Mouse (Mus musculus) midbrain, embryonic 14.5 days (tissue): ENCODE measurements around the gene Rnaseh2b. TPM values are rescaled to one million over a fixed set of nuclear protein-coding genes. Genes with fewer than 3 reads are reported as not detected.

Source experiments
- ATAC-seq: fragments of 200-750 bp; cut with Nextera tagmentation; 2 replicates; pipeline ENCODE4 v1.8.0; 2017; ENCODE audit warnings: moderate number of reproducible peaks, moderate library complexity; ENCODE audit not compliant: low FRiP score, low TSS enrichment
- DNase-seq: peaks from one replicate; pipeline ENCODE4 v3.0.0-alpha.2; 2015
- H3K27ac ChIP-seq: fragments of 300-500 bp; sonication (generic); replicated peaks from 2 replicates; pipeline ENCODE4 v1.5.1; 2014; ENCODE audit warnings: mild to moderate bottlenecking, low read depth, low read length, moderate library complexity
- H3K27me3 ChIP-seq: fragments of 300-500 bp; sonication (generic); 2 replicates; pipeline ENCODE4 v1.6.1; 2014; ENCODE audit warnings: low read length, control low read depth, mixed read lengths; ENCODE audit not compliant: control insufficient read depth, insufficient read depth
- H3K36me3 ChIP-seq: fragments of 300-500 bp; sonication (generic); 2 replicates; pipeline ENCODE4 v1.6.1; 2014; ENCODE audit warnings: low read length, control low read depth; ENCODE audit not compliant: control insufficient read depth, insufficient read depth
- H3K4me1 ChIP-seq: fragments of 300-500 bp; sonication (generic); 2 replicates; pipeline ENCODE4 v1.6.1; 2014; ENCODE audit warnings: mild to moderate bottlenecking, antibody characterized with exemption, low read length, control low read depth; ENCODE audit not compliant: control insufficient read depth, insufficient read depth
- H3K4me2 ChIP-seq: fragments of 300-500 bp; sonication (generic); 2 replicates; pipeline ENCODE4 v1.6.1; 2014; ENCODE audit warnings: mild to moderate bottlenecking, low read length, moderate library complexity
- H3K4me3 ChIP-seq: fragments of 300-500 bp; sonication (generic); replicated peaks from 2 replicates; pipeline ENCODE4 v1.5.1; 2014; ENCODE audit warnings: low read depth, low read length
- H3K9ac ChIP-seq: fragments of 300-500 bp; sonication (generic); replicated peaks from 2 replicates; pipeline ENCODE4 v1.6.1; 2014; ENCODE audit warnings: mild to moderate bottlenecking, low read length, moderate library complexity
- H3K9me3 ChIP-seq: fragments of 300-500 bp; sonication (generic); 2 replicates; pipeline ENCODE4 v1.6.1; 2016; ENCODE audit warnings: low read length, control low read depth, mixed read lengths; ENCODE audit not compliant: control insufficient read depth
- WGBS: fragments of 180-500 bp; shearing (Covaris S2); extraction: QIAGEN DNeasy Blood & Tissue Kit; methylation state at CpG from one replicate; pipeline ENCODE4 v1.1.7; 2014; 5-methylcytosine and 5-hydroxymethylcytosine counted together
- polyA plus RNA-seq: library from polyadenylated mRNA; unstranded; fragments of >200 nt; fragmentation: Nextera tagmentation; extraction: Ambion mirVana; gene quantifications from 2 replicates; pipeline ENCODE4 v1.2.1, GENCODE M21; 2014

Rnaseh2b gene
- polyA plus RNA-seq, 1 experiment from 2014 or later, result 38.5 TPM

GRCm38 (mm10) chr14:62327171-62327570 is 34.8 kb downstream of the Rnaseh2b start:
- Histone ChIP-seq H3K4me3 (no peak overlapping the region), H3K27me3 (no peaks in the 10 kb centered on the region), H3K4me1 (peaks cover 4% of the 10 kb centered on the region; the same call in 1 of the 2 replicates), H3K9me3 (no peaks in the 10 kb centered on the region), H3K27ac (no peak overlapping the region), H3K9ac (no peak overlapping the region), H3K36me3 (no peaks in the 10 kb centered on the region), H3K4me2 (no peak overlapping the region)
- ATAC-seq (no peak), DNase-seq (no peak)
- WGBS, result 13% methylated on average over 2 of the region's 2 CpGs

GRCm38 (mm10) chr14:62328606-62329005 is 36.2 kb downstream of the Rnaseh2b start:
- no peak for DNase-seq

GRCm38 (mm10) chr14:62329631-62330030 is 37.2 kb downstream of the Rnaseh2b start:
- DNase-seq (no peak), ATAC-seq (no peak)
- no peak overlapping the region for H3K27ac ChIP-seq
- H3K36me3 ChIP-seq, result no peaks in the 10 kb centered on the region
- H3K4me1 ChIP-seq, result peaks cover 8% of the 10 kb centered on the region; the same call in 1 of the 2 replicates
- WGBS, result 93% methylated on average over 3 of the region's 3 CpGs
- H3K4me2 ChIP-seq, result no peak overlapping the region
- no peaks in the 10 kb centered on the region for H3K9me3 ChIP-seq
- H3K4me3 ChIP-seq, result no peak overlapping the region
- no peak overlapping the region for H3K9ac ChIP-seq
- H3K27me3 ChIP-seq, result no peaks in the 10 kb centered on the region

More at GRCm38 (mm10) chr14:62328606-62329005, 36.2 kb downstream of the Rnaseh2b start:
- Histone ChIP-seq H3K9ac (no peak overlapping the region), H3K36me3 (no peaks in the 10 kb centered on the region), H3K27ac (no peak overlapping the region), H3K4me2 (no peak overlapping the region), H3K4me1 (peaks cover 8% of the 10 kb centered on the region; the same call in 1 of the 2 replicates), H3K4me3 (no peak overlapping the region), H3K9me3 (no peaks in the 10 kb centered on the region), H3K27me3 (no peaks in the 10 kb centered on the region)
- ATAC-seq, result no peak
- WGBS, result 54% methylated on average over 6 of the region's 6 CpGs

GRCm38 (mm10) chr14:62331457-62331856 is 39.1 kb downstream of the Rnaseh2b start:
- WGBS, result 13% methylated on average over 6 of the region's 6 CpGs
- H3K9ac ChIP-seq, result peak overlapping the region; percentile 66; the same call in 1 of the 2 replicates
- no peaks in the 10 kb centered on the region for H3K36me3 ChIP-seq
- H3K4me2 ChIP-seq, result peak overlapping the region; percentile 76
- H3K4me1 ChIP-seq, result peaks cover 8% of the 10 kb centered on the region; the same call in 1 of the 2 replicates
- peak overlapping the region; percentile 76 for H3K4me3 ChIP-seq
- ATAC-seq (no peak), DNase-seq (no peak)
- H3K9me3 ChIP-seq, result no peaks in the 10 kb centered on the region
- H3K27ac ChIP-seq, result no peak overlapping the region
- H3K27me3 ChIP-seq, result no peaks in the 10 kb centered on the region

GRCm38 (mm10) chr14:62331866-62332619 is 39.7 kb downstream of the Rnaseh2b start:
- peak overlapping the region; percentile 76 for H3K4me2 ChIP-seq
- no peaks in the 10 kb centered on the region for H3K36me3 ChIP-seq
- H3K9ac ChIP-seq, result peak overlapping the region; percentile 66
- ATAC-seq (peak; percentile 87), DNase-seq (peak; percentile 92)
- peak overlapping the region; percentile 76 for H3K4me3 ChIP-seq
- H3K27me3 ChIP-seq, result no peaks in the 10 kb centered on the region
- WGBS, result under 1% methylated on average over 62 of the region's 62 CpGs
- H3K27ac ChIP-seq, result peak overlapping the region; percentile 79
- no peaks in the 10 kb centered on the region for H3K9me3 ChIP-seq
- H3K4me1 ChIP-seq, result peaks cover 8% of the 10 kb centered on the region; the same call in 1 of the 2 replicates

GRCm38 (mm10) chr14:62333909-62334687 is 41.7 kb downstream of the Rnaseh2b start:
- H3K4me1 ChIP-seq, result peaks cover 8% of the 10 kb centered on the region; the same call in 1 of the 2 replicates
- H3K9me3 ChIP-seq, result no peaks in the 10 kb centered on the region
- H3K36me3 ChIP-seq, result no peaks in the 10 kb centered on the region
- H3K27ac ChIP-seq, result no peak overlapping the region
- no peak for ATAC-seq
- H3K9ac ChIP-seq, result no peak overlapping the region
- H3K27me3 ChIP-seq, result no peaks in the 10 kb centered on the region
- no peak overlapping the region for H3K4me2 ChIP-seq
- no peak overlapping the region for H3K4me3 ChIP-seq
- WGBS, result 79% methylated on average over 9 of the region's 9 CpGs
- peak; percentile 39 for DNase-seq

- Histone ChIP-seq H3K27ac (no peak overlapping the region), H3K4me2 (no peak overlapping the region), H3K4me1 (no peaks in the 10 kb centered on the region), H3K36me3 (no peaks in the 10 kb centered on the region), H3K9me3 (no peaks in the 10 kb centered on the region), H3K27me3 (no peaks in the 10 kb centered on the region), H3K4me3 (no peak overlapping the region), H3K9ac (no peak overlapping the region)
- WGBS, result 96% methylated on average over 1 of the region's 1 CpGs
- ATAC-seq (no peak), DNase-seq (no peak)
Measured at GRCm38 (mm10) chr14:62339196-62339595, 46.8 kb downstream of the Rnaseh2b start.

- 75% methylated on average over 8 of the region's 8 CpGs for WGBS
- no peaks in the 10 kb centered on the region for H3K4me1 ChIP-seq
- ATAC-seq (no peak), DNase-seq (no peak)
- H3K36me3 ChIP-seq, result no peaks in the 10 kb centered on the region
- no peak overlapping the region for H3K27ac ChIP-seq
- no peaks in the 10 kb centered on the region for H3K9me3 ChIP-seq
- no peak overlapping the region for H3K4me2 ChIP-seq
- no peak overlapping the region for H3K9ac ChIP-seq
- no peaks in the 10 kb centered on the region for H3K27me3 ChIP-seq
- no peak overlapping the region for H3K4me3 ChIP-seq
Measured at GRCm38 (mm10) chr14:62341887-62342642, 49.7 kb downstream of the Rnaseh2b start.
